In the genomic region with DNA sequence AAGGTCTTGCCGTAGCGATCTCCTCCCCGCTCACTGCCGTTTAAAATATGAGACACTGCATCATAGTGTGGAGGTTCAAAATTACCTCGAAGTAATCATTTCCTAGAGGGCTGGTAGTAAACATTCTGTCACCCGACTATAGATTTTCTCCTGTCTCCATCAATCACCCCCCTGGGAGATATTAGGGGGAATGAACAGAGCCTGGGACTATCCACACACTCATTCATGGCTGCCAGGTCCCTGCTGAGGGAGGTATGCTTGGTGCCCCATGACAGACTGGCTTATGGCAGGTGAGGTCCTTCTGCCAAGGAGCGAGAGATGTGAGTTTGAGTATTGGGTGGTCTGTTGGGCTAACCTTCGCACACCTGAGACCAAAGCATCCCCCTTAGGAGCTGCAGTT, we compare ENCODE assay signal across 24 mouse cellular contexts. TPM values are rescaled to one million over a fixed set of nuclear protein-coding genes. Genes with fewer than 3 reads are reported as not detected.
A peak's percentile ranks its signal among the peaks of the same experiment; 100 is the strongest.
DNase-seq lines count a peak whose midpoint lies in the region; ATAC-seq lines count a peak whose summit lies in the region.
"Had no signal": no experiment of that assay in that cellular context is flagged by ENCODE, and none has a peak within 500 bp of the region (broad histone marks: within the 10 kb centered on the region; RNA-seq: fewer than 3 reads in every experiment).

No protein-coding gene starts in this region.

- no peak for ATAC-seq in hindbrain, embryonic 13.5 days (ENCODE audit: low FRiP score)
- ATAC-seq in hindbrain, embryonic 11.5 days (ENCODE audit: low FRiP score) = no peak
- ATAC-seq in neural tube, embryonic 11.5 days (ENCODE audit: insufficient read depth, low FRiP score, low TSS enrichment) = no peak
- ATAC-seq in neural tube, embryonic 14.5 days (ENCODE audit: low read depth) = no peak
- ATAC-seq: forebrain, embryonic 13.5 days; forebrain, embryonic 15.5 days; forebrain, postnatal 0 days had no signal

- no peaks in the 10 kb centered on the region for H3K9me3 ChIP-seq in hindbrain, embryonic 13.5 days
- H3K9me3 ChIP-seq in hindbrain, embryonic 11.5 days (ENCODE audit: control insufficient read depth, low read length) = no peaks in the 10 kb centered on the region
- H3K9me3 ChIP-seq in neural tube, embryonic 11.5 days (ENCODE audit: control insufficient read depth, low read length) = no peaks in the 10 kb centered on the region
- H3K9me3 ChIP-seq in neural tube, embryonic 14.5 days (ENCODE audit: control insufficient read depth, low read length) = no peaks in the 10 kb centered on the region
- H3K9me3 ChIP-seq: embryonic facial prominence, embryonic 10.5 days; embryonic facial prominence, embryonic 12.5 days; forebrain, embryonic 13.5 days; forebrain, embryonic 15.5 days had no signal

- no peak overlapping the region for H3K9ac ChIP-seq in hindbrain, embryonic 13.5 days
- H3K9ac ChIP-seq in hindbrain, embryonic 11.5 days (ENCODE audit: low read depth, low read length) = no peak overlapping the region
- no peak overlapping the region for H3K9ac ChIP-seq in neural tube, embryonic 11.5 days (ENCODE audit: low read length)
- no peak overlapping the region for H3K9ac ChIP-seq in neural tube, embryonic 14.5 days (replicated peaks; ENCODE audit: low read depth, low read length)
- H3K9ac ChIP-seq: embryonic facial prominence, embryonic 12.5 days; forebrain, embryonic 13.5 days; forebrain, embryonic 15.5 days; forebrain, postnatal 0 days had no signal

- no peak overlapping the region for H3K4me3 ChIP-seq in hindbrain, embryonic 13.5 days
- H3K4me3 ChIP-seq in hindbrain, embryonic 11.5 days (ENCODE audit: low read depth, low read length) = no peak overlapping the region
- H3K4me3 ChIP-seq in neural tube, embryonic 11.5 days (ENCODE audit: low read depth, low read length) = no peak overlapping the region
- no peak overlapping the region for H3K4me3 ChIP-seq in neural tube, embryonic 14.5 days (ENCODE audit: low read depth, low read length)
- H3K4me3 ChIP-seq: embryonic facial prominence, embryonic 10.5 days; embryonic facial prominence, embryonic 12.5 days; forebrain, embryonic 13.5 days; forebrain, embryonic 15.5 days had no signal

- H3K27ac ChIP-seq in hindbrain, embryonic 13.5 days = peak overlapping the region; percentile 36; the same call in 1 of the 2 replicates
- no peak overlapping the region for H3K27ac ChIP-seq in hindbrain, embryonic 11.5 days (ENCODE audit: low read depth, low read length)
- 0 out of 2 replicates have a peak overlapping the region, but pooled peaks have one; percentile 60 for H3K27ac ChIP-seq in neural tube, embryonic 11.5 days (ENCODE audit: low read depth, low read length)
- peak overlapping the region; percentile 11; the same call in 1 of the 2 replicates for H3K27ac ChIP-seq in neural tube, embryonic 14.5 days (ENCODE audit: low read depth, low read length)
- H3K27ac ChIP-seq: embryonic facial prominence, embryonic 10.5 days; embryonic facial prominence, embryonic 12.5 days; forebrain, embryonic 13.5 days; forebrain, embryonic 15.5 days had no signal

- H3K27me3 ChIP-seq in hindbrain, embryonic 13.5 days = no peaks in the 10 kb centered on the region
- H3K27me3 ChIP-seq in hindbrain, embryonic 11.5 days (ENCODE audit: control insufficient read depth, insufficient read depth, low read length) = no peaks in the 10 kb centered on the region
- no peaks in the 10 kb centered on the region for H3K27me3 ChIP-seq in neural tube, embryonic 11.5 days (ENCODE audit: control insufficient read depth, insufficient read depth, low read length)
- H3K27me3 ChIP-seq in neural tube, embryonic 14.5 days (ENCODE audit: control insufficient read depth, insufficient read depth, low read length) = no peaks in the 10 kb centered on the region
- H3K27me3 ChIP-seq: embryonic facial prominence, embryonic 12.5 days; forebrain, embryonic 13.5 days; forebrain, embryonic 15.5 days had no signal

- H3K4me2 ChIP-seq in hindbrain, embryonic 13.5 days = no peak overlapping the region
- no peak overlapping the region for H3K4me2 ChIP-seq in hindbrain, embryonic 11.5 days (replicated peaks; ENCODE audit: low read depth, low read length)
- no peak overlapping the region for H3K4me2 ChIP-seq in neural tube, embryonic 11.5 days (ENCODE audit: low read depth)
- H3K4me2 ChIP-seq in neural tube, embryonic 14.5 days (ENCODE audit: low read depth, low read length) = no peak overlapping the region
- H3K4me2 ChIP-seq: embryonic facial prominence, embryonic 12.5 days; forebrain, embryonic 13.5 days; forebrain, embryonic 15.5 days had no signal

- DNase-seq in hindbrain, embryonic 11.5 days (ENCODE audit: low spot score) = no peak
- no peak for DNase-seq in neural tube, embryonic 11.5 days (ENCODE audit: low spot score)
- DNase-seq in neural tube, embryonic 10.5 days (ENCODE audit: extremely low spot score, low spot score) = no peak
- DNase-seq in gastrocnemius, postnatal 25 days = no peak
- DNase-seq in adrenal gland, postnatal 14 days = no peak
- DNase-seq: adrenal gland, adult 2 months; adrenal gland, postnatal 10 days; adrenal gland, postnatal 36 days; cerebellum, adult 11-12 months; cerebellum, adult 2 months; cerebellum, adult 9-11 months; cerebellum, postnatal 25 days; forebrain, postnatal 0 days had no signal

- 72% methylated on average over 8 of the region's 8 CpGs for WGBS in hindbrain, embryonic 13.5 days
- WGBS in hindbrain, embryonic 11.5 days = 86% methylated on average over 8 of the region's 8 CpGs
- WGBS in neural tube, embryonic 11.5 days = 71% methylated on average over 8 of the region's 8 CpGs
- WGBS in neural tube, embryonic 14.5 days = 44% methylated on average over 8 of the region's 8 CpGs

- no peaks in the 10 kb centered on the region for H3K36me3 ChIP-seq in hindbrain, embryonic 13.5 days
- no peaks in the 10 kb centered on the region for H3K36me3 ChIP-seq in hindbrain, embryonic 11.5 days (ENCODE audit: control insufficient read depth, insufficient read depth, low read length)
- H3K36me3 ChIP-seq in neural tube, embryonic 11.5 days (ENCODE audit: control insufficient read depth, insufficient read depth, low read length) = no peaks in the 10 kb centered on the region
- H3K36me3 ChIP-seq in neural tube, embryonic 14.5 days (ENCODE audit: control insufficient read depth, insufficient read depth, low read length) = no peaks in the 10 kb centered on the region
- H3K36me3 ChIP-seq: embryonic facial prominence, embryonic 10.5 days; embryonic facial prominence, embryonic 12.5 days; forebrain, embryonic 15.5 days had no signal

- H3K4me1 ChIP-seq in hindbrain, embryonic 13.5 days (replicated peaks) = 0 out of 2 replicates have a peak, but pooled peaks cover 8% of the 10 kb centered on the region
- H3K4me1 ChIP-seq in hindbrain, embryonic 11.5 days (replicated peaks; ENCODE audit: control insufficient read depth, insufficient read depth, low read length) = no peaks in the 10 kb centered on the region
- no peaks in the 10 kb centered on the region for H3K4me1 ChIP-seq in neural tube, embryonic 11.5 days (ENCODE audit: control insufficient read depth, insufficient read depth, low read length)
- no peaks in the 10 kb centered on the region; the same call in 1 of the 2 replicates for H3K4me1 ChIP-seq in neural tube, embryonic 14.5 days (ENCODE audit: control insufficient read depth, insufficient read depth, low read length)
- H3K4me1 ChIP-seq: embryonic facial prominence, embryonic 10.5 days; embryonic facial prominence, embryonic 12.5 days; forebrain, embryonic 13.5 days; forebrain, embryonic 15.5 days had no signal

RNA-seq across cellular contexts. Expression of a gene that starts 23.5 kb away (rescaled TPM):
- not detected in 2 replicates for polyA plus RNA-seq in hindbrain, embryonic 13.5 days (2015; fragmentation: Nextera tagmentation; extraction: Ambion mirVana)
- not detected in 2 replicates for polyA plus RNA-seq in hindbrain, embryonic 11.5 days (2014; fragmentation: Nextera tagmentation; extraction: Ambion mirVana)
- not detected in 2 replicates for polyA plus RNA-seq in neural tube, embryonic 11.5 days (2014; fragmentation: Nextera tagmentation; extraction: Ambion mirVana)
- not detected in 2 replicates for polyA plus RNA-seq in neural tube, embryonic 14.5 days (2014; fragmentation: Nextera tagmentation; extraction: Ambion mirVana)
- total RNA-seq in gastrocnemius, postnatal 25 days (2021) = not detected
- total RNA-seq in adrenal gland, postnatal 14 days (2021) = not detected in 2 replicates
- total RNA-seq: adrenal gland, adult 2 months; adrenal gland, postnatal 10 days; adrenal gland, postnatal 36 days; ES-E14; forebrain, postnatal 0 days; MEL had no signal
- polyA plus RNA-seq: adrenal gland, adult 2 months; C2C12; cerebellum, adult 2 months; embryonic facial prominence, embryonic 10.5 days; embryonic facial prominence, embryonic 12.5 days; embryonic facial prominence, embryonic 14.5 days; forebrain, embryonic 11.5 days; forebrain, embryonic 13.5 days; forebrain, embryonic 15.5 days; forebrain, postnatal 0 days had no signal
